Comparison of ENCODE assay signal across 18 mouse cellular contexts in genomic region chr5:147651233-147651632, GRCm38 (mm10).
"Had no signal": no experiment of that assay in that cellular context is flagged by ENCODE, and none has a peak within 500 bp of the region (broad histone marks: within the 10 kb centered on the region; RNA-seq: fewer than 3 reads in every experiment).

No protein-coding gene starts in this region.

- H3K4me3 ChIP-seq: kidney, embryonic 15.5 days; left cerebral cortex, adult 2 months; liver, embryonic 13.5 days; megakaryocyte, embryonic 14.5 days; midbrain, embryonic 12.5 days; midbrain, embryonic 15.5 days; neural tube, embryonic 13.5 days had no signal

- H3K4me1 ChIP-seq: liver, embryonic 13.5 days; megakaryocyte, embryonic 14.5 days; midbrain, embryonic 12.5 days; midbrain, embryonic 15.5 days; neural tube, embryonic 13.5 days had no signal

- ATAC-seq: intestine, embryonic 16.5 days; lung, postnatal 0 days; midbrain, embryonic 15.5 days had no signal

- H3K4me2 ChIP-seq: kidney, embryonic 15.5 days; liver, embryonic 13.5 days; lung, embryonic 14.5 days; midbrain, embryonic 12.5 days; midbrain, embryonic 15.5 days; neural tube, embryonic 13.5 days had no signal

- H3K36me3 ChIP-seq: liver, embryonic 13.5 days; midbrain, embryonic 12.5 days; midbrain, embryonic 15.5 days; neural tube, embryonic 13.5 days had no signal

- H3K9ac ChIP-seq: kidney, embryonic 15.5 days; liver, embryonic 13.5 days; lung, embryonic 14.5 days; midbrain, embryonic 12.5 days; midbrain, embryonic 15.5 days; neural tube, embryonic 13.5 days had no signal

- H3K27me3 ChIP-seq: kidney, embryonic 15.5 days; liver, embryonic 13.5 days; midbrain, embryonic 12.5 days; midbrain, embryonic 15.5 days; neural tube, embryonic 13.5 days had no signal

- DNase-seq: kidney, adult 18-20 months; kidney, postnatal 10 days; layer of hippocampus, postnatal 36 days; liver, embryonic 13.5 days; lung, embryonic 14.5 days; lung, postnatal 36 days; retina, postnatal 1 day; right cerebral cortex, postnatal 25 days; spleen, adult 18-20 months; thymus, postnatal 25 days had no signal

- H3K27ac ChIP-seq: kidney, embryonic 15.5 days; liver, embryonic 13.5 days; midbrain, embryonic 12.5 days; midbrain, embryonic 15.5 days; neural tube, embryonic 13.5 days had no signal

- H3K9me3 ChIP-seq: kidney, embryonic 15.5 days; midbrain, embryonic 15.5 days had no signal
